Mouse (Mus musculus) adrenal gland, postnatal 36 days (tissue): Measurements from ENCODE around the gene Dnajc5. TPM values are rescaled to one million over a fixed set of nuclear protein-coding genes. Genes with fewer than 3 reads are reported as not detected.
"Not testable (repeated sequence)": the region's sequence is repeated elsewhere in the genome, so short reads cannot be mapped to it uniquely, and the experiment has no call there.

Source experiments
- DNase-seq, 2 experiments: peaks; one replicate each; pipeline ENCODE4 v3.0.0; 2021; ENCODE audit warnings: mixed read lengths in 1 of 2
- long read RNA-seq, 2 experiments: library from polyadenylated mRNA; stranded (forward); transcript quantifications; one replicate each; pipeline ENCODE4 v2.0.0; 2021; ENCODE audit warnings: borderline sequencing depth in 2 of 2
- total RNA-seq, 2 experiments: library from RNA; stranded (reverse); gene quantifications; 2 replicates each; pipeline ENCODE4 v1.2.3; 2021

Dnajc5 gene
- total RNA-seq, result 10 to 100 TPM; 92.9 to 93.7 TPM
- long read RNA-seq, experiment 1, full-length matches to known transcripts, result 30 of 46 reads
- long read RNA-seq, experiment 1, partial matches to known transcripts, result 2 of 46 reads
- long read RNA-seq, experiment 1, other reads (novel, unspliced or antisense), result 14 of 46 reads
- long read RNA-seq, experiment 2, full-length matches to known transcripts, result 18 of 24 reads
- long read RNA-seq, experiment 2, partial matches to known transcripts, result 0 of 24 reads
- long read RNA-seq, experiment 2, other reads (novel, unspliced or antisense), result 6 of 24 reads

GRCm38 (mm10) chr2:181520118-181520935, at the start of gene Dnajc5:
Gene Dnajc5 (plus strand): TSS chr2:181520485.
- peak; percentile 99 for DNase-seq

- peak; percentile 44 to 74 for DNase-seq
These were observed 49.0 kb upstream of the Dnajc5 start for GRCm38 (mm10) chr2:181471246-181471645.

GRCm38 (mm10) chr2:181472256-181472827, 47.9 kb upstream of the Dnajc5 start:
- peak in 1 of 2 experiments; percentile 47 for DNase-seq

- no peak for DNase-seq
These were observed 37.2 kb upstream of the Dnajc5 start for GRCm38 (mm10) chr2:181483120-181483519.

- peak; percentile 61 to 66 for DNase-seq
These were observed 36.5 kb upstream of the Dnajc5 start for GRCm38 (mm10) chr2:181483562-181484318.

GRCm38 (mm10) chr2:181484456-181485233, 35.6 kb upstream of the Dnajc5 start:
- peak in 1 of 2 experiments; percentile 42 for DNase-seq

- no peak for DNase-seq
These were observed 34.5 kb upstream of the Dnajc5 start for GRCm38 (mm10) chr2:181485741-181486140.

- DNase-seq, result peak; percentile 72 to 80
These were observed 32.7 kb upstream of the Dnajc5 start for GRCm38 (mm10) chr2:181487338-181488277.

GRCm38 (mm10) chr2:181491432-181492205, 28.7 kb upstream of the Dnajc5 start:
- peak; percentile 30 to 48 for DNase-seq

GRCm38 (mm10) chr2:181492206-181492605, 28.1 kb upstream of the Dnajc5 start:
- DNase-seq, result no peak

- no peak for DNase-seq
These were observed 26.9 kb upstream of the Dnajc5 start, which contains the start of gene Abhd16b for GRCm38 (mm10) chr2:181493156-181493927. Gene Abhd16b (plus strand): TSS chr2:181493206.

GRCm38 (mm10) chr2:181494266-181494945, 25.9 kb upstream of the Dnajc5 start:
- DNase-seq, result peak in 1 of 2 experiments; percentile 24

GRCm38 (mm10) chr2:181495845-181496244, 24.4 kb upstream of the Dnajc5 start:
- DNase-seq, result not testable (repeated sequence)

- peak; percentile 70 to 79 for DNase-seq
These were observed 24.0 kb upstream of the Dnajc5 start for GRCm38 (mm10) chr2:181496281-181496680.

- DNase-seq, result peak; percentile 93
These were observed 23.3 kb upstream of the Dnajc5 start, which contains the start of gene Tpd52l2 for GRCm38 (mm10) chr2:181496831-181497547. Gene Tpd52l2 (plus strand): TSS chr2:181497142.

- peak; percentile 83 to 88 for DNase-seq
These were observed 22.8 kb upstream of the Dnajc5 start for GRCm38 (mm10) chr2:181497548-181497875.

- DNase-seq, result no peak
These were observed 21.6 kb upstream of the Dnajc5 start for GRCm38 (mm10) chr2:181498644-181499043.
